Mouse (Mus musculus) heart, embryonic 14.5 days (tissue): ENCODE results near the gene Smpd2. TPM values are rescaled to one million over a fixed set of nuclear protein-coding genes. Genes with fewer than 3 reads are reported as not detected.

Source experiments
- ATAC-seq: fragments of 200-750 bp; cut with Nextera tagmentation; 2 replicates; pipeline ENCODE4 v1.8.0; 2017; ENCODE audit warnings: low read depth, moderate TSS enrichment; ENCODE audit not compliant: insufficient number of reproducible peaks, insufficient read depth, low FRiP score
- H3K27ac ChIP-seq, 2 experiments: fragments of 200-500 bp in 1 of 2; fragments of 300-500 bp in 1 of 2; sonication (generic) in 1 of 2; replicated peaks in 1 of 2; 2 replicates each; pipeline ENCODE4 v1.5.1; 2012 to 2014; ENCODE audit warnings: low read depth in 2 of 2, low read length in 2 of 2, control low read depth in 1 of 2, mild to moderate bottlenecking in 1 of 2, mixed read lengths in 1 of 2; ENCODE audit not compliant: control insufficient read depth in 1 of 2, insufficient read depth in 1 of 2
- H3K27me3 ChIP-seq: fragments of 300-500 bp; sonication (generic); 2 replicates; pipeline ENCODE4 v1.6.1; 2014; ENCODE audit warnings: mild to moderate bottlenecking, low read length, control low read depth; ENCODE audit not compliant: control insufficient read depth, insufficient read depth
- H3K36me3 ChIP-seq: fragments of 300-500 bp; sonication (generic); 2 replicates; pipeline ENCODE4 v1.6.1; 2014; ENCODE audit warnings: mild to moderate bottlenecking, control low read depth, low read length, mixed read lengths; ENCODE audit not compliant: control insufficient read depth, insufficient read depth
- H3K4me1 ChIP-seq, 2 experiments: fragments of 200-500 bp in 1 of 2; fragments of 300-500 bp in 1 of 2; sonication (generic) in 1 of 2; 2 replicates each; pipeline ENCODE4 v1.6.1; 2012 to 2014; ENCODE audit warnings: low read length in 2 of 2, control low read depth in 1 of 2, mixed read lengths in 1 of 2; ENCODE audit not compliant: control insufficient read depth in 2 of 2, insufficient read depth in 2 of 2
- H3K4me2 ChIP-seq: fragments of 300-500 bp; sonication (generic); 2 replicates; pipeline ENCODE4 v1.6.1; 2014; ENCODE audit warnings: mild to moderate bottlenecking, low read length
- H3K4me3 ChIP-seq, 2 experiments: fragments of 200-500 bp in 1 of 2; fragments of 300-500 bp in 1 of 2; sonication (generic) in 1 of 2; 2 replicates each; pipeline ENCODE4 v1.5.1; 2012 to 2014; ENCODE audit warnings: low read length in 2 of 2, mild to moderate bottlenecking in 2 of 2, control low read depth in 1 of 2, low read depth in 1 of 2, moderate library complexity in 1 of 2; ENCODE audit not compliant: control insufficient read depth in 1 of 2, insufficient read depth in 1 of 2
- H3K9ac ChIP-seq: fragments of 300-500 bp; sonication (generic); 2 replicates; pipeline ENCODE4 v1.6.1; 2014; ENCODE audit warnings: mild to moderate bottlenecking, low read length
- H3K9me3 ChIP-seq: fragments of 300-500 bp; sonication (generic); 2 replicates; pipeline ENCODE4 v1.6.1; 2016; ENCODE audit warnings: low read length, control low read depth; ENCODE audit not compliant: control insufficient read depth
- WGBS: fragments of 180-500 bp; shearing (Covaris S2); extraction: QIAGEN DNeasy Blood & Tissue Kit; methylation state at CpG from one replicate; pipeline ENCODE4 v1.1.7; 2014; 5-methylcytosine and 5-hydroxymethylcytosine counted together
- polyA plus RNA-seq: library from polyadenylated mRNA; unstranded; fragments of >200 nt; fragmentation: Nextera tagmentation; extraction: Ambion mirVana; gene quantifications from 2 replicates; pipeline ENCODE4 v1.2.1, GENCODE M21; 2014

Smpd2 gene
- polyA plus RNA-seq, 1 experiment from 2014 or later = 54.0 TPM

DNA sequence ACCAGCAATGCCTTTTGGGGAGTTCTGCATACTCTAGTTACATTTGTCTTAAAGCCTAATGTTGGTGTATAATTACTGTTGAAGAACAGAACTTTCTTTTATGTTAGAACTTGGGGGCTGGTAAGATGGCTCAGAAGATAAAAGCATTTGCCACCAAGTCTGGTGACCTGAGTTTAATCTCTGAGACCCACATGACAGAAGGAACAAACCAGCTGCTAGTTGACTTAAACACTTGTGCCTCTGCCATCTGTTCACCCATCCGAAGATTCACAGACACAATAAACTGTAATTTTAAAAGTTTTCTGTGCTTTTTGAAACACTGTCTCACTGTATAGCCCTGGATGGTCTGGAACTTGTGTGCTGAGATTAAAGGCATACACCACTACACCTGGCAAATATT lies 35.5 kb upstream of the Smpd2 start:
- Histone ChIP-seq H3K27me3 (no peaks in the 10 kb centered on the region), H3K4me1 (peaks cover 5 to 28% of the 10 kb centered on the region in 2 experiments; a peak in 3 of 4 replicates), H3K4me3 (no peak overlapping the region), H3K36me3 (peaks cover 77% of the 10 kb centered on the region), H3K4me2 (no peak overlapping the region), H3K9ac (no peak overlapping the region), H3K9me3 (no peaks in the 10 kb centered on the region), H3K27ac (no peak overlapping the region)
- no peak for ATAC-seq
- WGBS = 88% methylated on average over 1 of the region's 1 CpGs

DNA sequence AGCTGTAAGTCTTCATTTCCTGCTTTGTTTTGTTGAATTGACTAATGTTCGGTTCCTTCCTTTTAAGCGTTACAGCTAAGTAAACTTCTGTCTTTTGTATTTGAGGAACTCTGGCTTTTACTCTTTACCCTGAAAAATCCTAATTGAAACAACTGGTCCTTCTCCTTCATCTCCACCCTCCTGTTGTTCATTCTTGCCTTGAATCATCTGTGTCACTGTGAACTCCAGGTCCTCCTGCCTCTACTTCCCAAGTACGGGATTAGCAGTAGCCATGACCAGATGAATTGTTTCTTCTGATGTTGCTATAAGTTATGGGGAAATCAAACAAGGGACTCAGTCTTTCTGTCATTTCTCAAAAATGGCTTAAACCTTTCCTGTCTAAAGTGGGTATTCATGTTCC lies 33.2 kb upstream of the Smpd2 start:
- Histone ChIP-seq H3K36me3 (peaks cover 56% of the 10 kb centered on the region), H3K4me3 (no peak overlapping the region), H3K4me1 (peaks cover 5 to 28% of the 10 kb centered on the region in 2 experiments; a peak in 3 of 4 replicates), H3K9me3 (no peaks in the 10 kb centered on the region), H3K4me2 (no peak overlapping the region), H3K9ac (no peak overlapping the region), H3K27ac (no peak overlapping the region), H3K27me3 (no peaks in the 10 kb centered on the region)
- WGBS = 84% methylated on average over 3 of the region's 3 CpGs
- no peak for ATAC-seq

DNA sequence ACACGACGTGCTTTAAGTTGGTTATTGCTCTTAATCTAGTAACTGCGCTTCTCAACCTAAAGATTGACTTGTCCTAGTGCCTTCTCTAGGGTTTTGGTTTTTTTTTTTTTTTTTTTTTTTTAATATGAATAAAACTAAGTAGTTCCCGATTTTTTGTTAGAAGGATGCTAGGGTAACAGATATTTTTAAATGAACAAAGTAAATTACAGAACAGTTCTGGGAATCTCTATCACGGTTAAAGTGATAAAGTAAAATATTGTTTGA lies 30.2 kb upstream of the Smpd2 start:
- H3K27me3 ChIP-seq = no peaks in the 10 kb centered on the region
- peak overlapping the region; percentile 94 for H3K9ac ChIP-seq
- H3K4me1 ChIP-seq = peaks cover 5 to 31% of the 10 kb centered on the region in 2 experiments; a peak in 3 of 4 replicates
- no peaks in the 10 kb centered on the region for H3K9me3 ChIP-seq
- H3K36me3 ChIP-seq = peaks cover 30% of the 10 kb centered on the region
- H3K4me3 ChIP-seq = peak overlapping the region; percentile 95 to 97
- WGBS = 1% methylated on average over 5 of the region's 5 CpGs
- peak overlapping the region in 1 of 2 experiments; percentile 97; a peak in 2 of 4 replicates for H3K27ac ChIP-seq
- ATAC-seq = no peak
- peak overlapping the region; percentile 87 for H3K4me2 ChIP-seq

- Histone ChIP-seq H3K4me2 (peak overlapping the region; percentile 87), H3K27ac (peak overlapping the region; percentile 97 to 98), H3K9ac (peak overlapping the region; percentile 94), H3K36me3 (peaks cover 25% of the 10 kb centered on the region), H3K4me3 (peak overlapping the region; percentile 95 to 97), H3K9me3 (no peaks in the 10 kb centered on the region), H3K27me3 (no peaks in the 10 kb centered on the region), H3K4me1 (peaks cover 5 to 32% of the 10 kb centered on the region in 2 experiments; a peak in 3 of 4 replicates)
- peak; percentile 43 for ATAC-seq
- under 1% methylated on average over 64 of the region's 65 CpGs for WGBS
These were observed 29.7 kb upstream of the Smpd2 start for GRCm38 (mm10) chr10:41519640-41520409.

DNA sequence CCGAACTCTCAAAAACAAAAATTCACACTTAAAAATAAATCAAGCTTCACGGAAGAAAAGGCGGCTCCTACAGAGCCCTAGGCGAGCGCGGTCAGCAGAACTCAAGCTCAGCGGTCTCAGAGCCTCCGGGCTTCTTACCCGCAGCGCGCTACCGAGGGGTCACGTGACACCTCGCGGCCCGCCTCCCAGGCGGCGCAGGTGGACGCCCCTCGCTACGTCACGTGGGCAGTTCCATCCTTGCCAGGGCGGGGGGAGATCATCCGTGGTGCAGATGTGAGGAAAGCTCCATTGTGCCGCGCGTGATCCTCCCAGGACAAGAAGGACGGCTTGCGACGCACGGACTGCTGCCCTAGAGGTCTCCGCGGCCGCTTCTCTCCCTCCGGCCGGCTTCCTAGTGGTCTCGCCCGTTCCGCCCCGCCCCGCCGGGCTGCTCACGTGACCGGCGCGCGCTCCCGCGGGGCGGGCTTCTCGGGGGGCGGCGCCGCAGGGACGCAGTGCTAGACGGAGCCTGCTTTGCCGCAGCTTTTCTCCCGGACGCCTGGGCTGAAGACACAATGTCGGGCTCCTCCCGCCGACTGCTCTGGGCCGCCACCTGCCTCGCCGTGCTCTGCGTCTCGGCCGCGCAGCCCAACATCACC lies 28.9 kb upstream of the Smpd2 start, which contains the start of gene Cd164:
Cd164 (plus strand) TSS at position 434 of the 638 bp plus-strand sequence.
- peaks cover 18% of the 10 kb centered on the region for H3K36me3 ChIP-seq
- H3K9ac ChIP-seq = peak within 1 kb of the TSS; percentile 94
- H3K9me3 ChIP-seq = no peaks in the 10 kb centered on the region
- H3K4me3 ChIP-seq = peak within 1 kb of the TSS; percentile 95 to 97
- peak; percentile 93 for ATAC-seq
- peaks cover 7 to 39% of the 10 kb centered on the region in 2 experiments; a peak in 3 of 4 replicates for H3K4me1 ChIP-seq
- peak within 1 kb of the TSS; percentile 87 for H3K4me2 ChIP-seq
- WGBS = under 1% methylated on average over 67 of the region's 69 CpGs
- H3K27ac ChIP-seq = peak within 1 kb of the TSS; percentile 97 to 98
- H3K27me3 ChIP-seq = no peaks in the 10 kb centered on the region

- Histone ChIP-seq H3K9me3 (no peaks in the 10 kb centered on the region), H3K27ac (peak overlapping the region; percentile 92 to 97), H3K4me2 (peak overlapping the region; percentile 87), H3K9ac (peak overlapping the region; percentile 94), H3K4me3 (peak overlapping the region; percentile 95 to 97), H3K36me3 (peaks cover 13% of the 10 kb centered on the region), H3K27me3 (no peaks in the 10 kb centered on the region), H3K4me1 (peaks cover 7 to 38% of the 10 kb centered on the region in 2 experiments; a peak in 3 of 4 replicates)
- WGBS = under 1% methylated on average over 23 of the region's 23 CpGs
- peak; percentile 44 for ATAC-seq
These were observed 28.4 kb upstream of the Smpd2 start for GRCm38 (mm10) chr10:41518508-41518980.

DNA sequence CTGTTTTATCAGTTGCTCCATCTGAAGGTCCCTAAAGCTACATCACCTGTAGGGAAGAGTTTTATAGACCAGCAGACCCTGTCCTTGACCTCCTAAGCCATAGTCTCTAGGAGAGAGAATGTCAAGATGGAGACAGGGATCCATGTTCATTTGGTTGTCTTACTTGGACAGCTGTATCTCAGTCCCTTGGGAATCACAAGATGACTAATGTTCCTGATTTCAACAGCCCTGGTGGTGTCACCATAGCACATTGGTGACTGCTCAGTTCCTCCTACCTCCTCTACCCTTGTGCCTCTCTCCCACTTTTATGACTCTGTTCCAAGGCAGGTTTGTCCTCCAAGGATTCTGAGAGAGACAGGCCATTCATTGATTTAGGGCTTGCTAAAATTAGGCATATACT lies 24.8 kb upstream of the Smpd2 start:
- ATAC-seq = no peak
- peaks cover 2 to 12% of the 10 kb centered on the region in 2 experiments; a peak in 1 of 4 replicates for H3K4me1 ChIP-seq
- no peaks in the 10 kb centered on the region for H3K27me3 ChIP-seq
- H3K9ac ChIP-seq = no peak overlapping the region
- H3K4me2 ChIP-seq = no peak overlapping the region
- H3K9me3 ChIP-seq = no peaks in the 10 kb centered on the region
- H3K27ac ChIP-seq = no peak overlapping the region
- no peaks in the 10 kb centered on the region for H3K36me3 ChIP-seq
- no peak overlapping the region for H3K4me3 ChIP-seq
